Mouse (Mus musculus): ENCODE data around the gene Mif4gd. TPM values are rescaled to one million over a fixed set of nuclear protein-coding genes. Genes with fewer than 3 reads are reported as not detected.
"Not testable (repeated sequence)": the region's sequence is repeated elsewhere in the genome, so short reads cannot be mapped to it uniquely, and the experiment has no call there.

The Mif4gd gene
- polyA plus RNA-seq, 1 experiment from 2014 or later: 78.6 TPM

- Histone ChIP-seq H3K9ac (replicated peaks; ENCODE audit: low read depth) (no peak overlapping the region), H3K36me3 (ENCODE audit: insufficient read depth, low read length) (no peaks in the 10 kb centered on the region; the same call in none of the 2 replicates), H3K4me2 (replicated peaks; ENCODE audit: low read depth, low read length) (no peak overlapping the region), H3K4me1 (ENCODE audit: insufficient read depth, low read depth, low read length) (no peaks in the 10 kb centered on the region), H3K27ac (ENCODE audit: low read length) (no peak overlapping the region), H3K4me3 (ENCODE audit: low read depth, low read length) (no peak overlapping the region), H3K27me3 (replicated peaks; ENCODE audit: insufficient read depth, low read length) (no peaks in the 10 kb centered on the region), H3K9me3 (ENCODE audit: low read length) (no peaks in the 10 kb centered on the region)
- DNase-seq (ENCODE audit: low spot score) (no peak), ATAC-seq (no peak)
- TF ChIP-seq CTCF (IDR thresholded peaks at IDR 0.05): no peak
- TF ChIP-seq EP300 (IDR thresholded peaks at IDR 0.05): no peak
- 52% methylated on average over 10 of the region's 10 CpGs for WGBS
These were observed 36.9 kb upstream of the Mif4gd start for GRCm38 (mm10) chr11:115649706-115650105.

DNA sequence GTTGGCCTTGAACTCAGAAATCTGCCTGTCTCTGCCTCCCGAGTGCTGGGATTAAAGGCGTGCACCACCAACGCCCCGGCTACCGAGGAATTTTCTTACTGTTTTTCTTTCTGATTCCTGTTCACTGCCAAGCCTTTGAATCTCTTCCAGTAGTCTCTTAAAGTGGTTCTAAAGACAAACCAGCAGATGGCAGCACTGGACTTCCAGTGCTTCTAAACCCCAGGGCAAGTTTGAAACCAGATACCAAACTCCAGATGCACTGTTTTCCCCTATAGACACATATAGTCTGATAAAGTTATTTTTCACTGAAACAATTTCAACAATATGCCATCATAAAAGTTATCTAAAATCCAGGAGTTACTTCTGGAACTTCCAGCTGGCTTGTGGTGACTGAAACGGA lies 34.7 kb upstream of the Mif4gd start:
- Histone ChIP-seq H3K4me2 (replicated peaks; ENCODE audit: low read depth, low read length) (no peak overlapping the region), H3K4me1 (ENCODE audit: insufficient read depth, low read depth, low read length) (no peaks in the 10 kb centered on the region), H3K27ac (ENCODE audit: low read length) (no peak overlapping the region), H3K36me3 (ENCODE audit: insufficient read depth, low read length) (no peaks in the 10 kb centered on the region; the same call in 1 of the 2 replicates), H3K27me3 (replicated peaks; ENCODE audit: insufficient read depth, low read length) (no peaks in the 10 kb centered on the region), H3K9ac (replicated peaks; ENCODE audit: low read depth) (no peak overlapping the region), H3K4me3 (ENCODE audit: low read depth, low read length) (no peak overlapping the region), H3K9me3 (ENCODE audit: low read length) (no peaks in the 10 kb centered on the region)
- ATAC-seq (no peak), DNase-seq (ENCODE audit: low spot score) (peak; percentile 91)
- 39% methylated on average over 6 of the region's 6 CpGs for WGBS
- TF ChIP-seq CTCF (IDR thresholded peaks at IDR 0.05): peak; percentile 83
- no peak for TF ChIP-seq EP300 (IDR thresholded peaks at IDR 0.05)

DNA sequence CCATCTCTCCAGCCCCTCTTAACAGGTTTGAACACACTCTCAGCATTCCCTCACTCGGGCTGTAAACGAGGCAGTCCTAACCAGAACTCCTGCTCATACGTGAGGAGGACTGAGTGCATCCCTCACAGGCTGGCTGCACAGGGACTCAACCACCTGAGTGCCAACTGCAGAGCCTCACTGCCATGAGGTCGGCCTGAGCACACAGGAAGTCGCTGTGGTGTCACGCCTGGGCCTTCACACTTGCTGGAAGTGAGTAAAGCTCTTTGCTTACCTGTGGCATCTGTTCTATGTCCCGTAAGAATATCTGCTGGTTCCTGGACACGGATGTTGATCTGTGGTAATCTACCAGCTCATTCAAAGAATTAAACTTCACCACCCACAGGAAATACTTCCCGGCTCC lies 33.7 kb upstream of the Mif4gd start:
- H3K9me3 ChIP-seq (ENCODE audit: low read length): no peaks in the 10 kb centered on the region
- no peak overlapping the region for H3K4me2 ChIP-seq (replicated peaks; ENCODE audit: low read depth, low read length)
- no peak overlapping the region for H3K4me3 ChIP-seq (ENCODE audit: low read depth, low read length)
- no peak overlapping the region for H3K9ac ChIP-seq (replicated peaks; ENCODE audit: low read depth)
- ATAC-seq: no peak
- no peak overlapping the region for H3K27ac ChIP-seq (ENCODE audit: low read length)
- no peak for DNase-seq (ENCODE audit: low spot score)
- 87% methylated on average over 9 of the region's 9 CpGs for WGBS
- H3K36me3 ChIP-seq (ENCODE audit: insufficient read depth, low read length): no peaks in the 10 kb centered on the region; the same call in 1 of the 2 replicates
- H3K4me1 ChIP-seq (ENCODE audit: insufficient read depth, low read depth, low read length): no peaks in the 10 kb centered on the region
- H3K27me3 ChIP-seq (replicated peaks; ENCODE audit: insufficient read depth, low read length): no peaks in the 10 kb centered on the region
- TF ChIP-seq CTCF (IDR thresholded peaks at IDR 0.05) (no peak), EP300 (IDR thresholded peaks at IDR 0.05) (no peak)

GRCm38 (mm10) chr11:115645498-115645897 lies 32.7 kb upstream of the Mif4gd start:
- not testable (repeated sequence) for H3K4me3 ChIP-seq (ENCODE audit: low read depth, low read length); H3K9me3 ChIP-seq (ENCODE audit: low read length); DNase-seq (ENCODE audit: low spot score); H3K27me3 ChIP-seq (replicated peaks; ENCODE audit: insufficient read depth, low read length); H3K9ac ChIP-seq (replicated peaks; ENCODE audit: low read depth); H3K36me3 ChIP-seq (ENCODE audit: insufficient read depth, low read length); H3K4me2 ChIP-seq (replicated peaks; ENCODE audit: low read depth, low read length); H3K27ac ChIP-seq (ENCODE audit: low read length); H3K4me1 ChIP-seq (ENCODE audit: insufficient read depth, low read depth, low read length)
- WGBS: 65% methylated on average over 14 of the region's 14 CpGs
- ATAC-seq: 0 out of 2 replicates have a peak, but pooled peaks have one; percentile 34

- no peaks in the 10 kb centered on the region for H3K9me3 ChIP-seq (ENCODE audit: low read length)
- H3K27ac ChIP-seq (ENCODE audit: low read length): no peak overlapping the region
- no peak for TF ChIP-seq CTCF (IDR thresholded peaks at IDR 0.05)
- TF ChIP-seq EP300 (IDR thresholded peaks at IDR 0.05): no peak
- no peak overlapping the region for H3K9ac ChIP-seq (replicated peaks; ENCODE audit: low read depth)
- H3K4me1 ChIP-seq (ENCODE audit: insufficient read depth, low read depth, low read length): no peaks in the 10 kb centered on the region
- WGBS: 90% methylated on average over 13 of the region's 13 CpGs
- no peaks in the 10 kb centered on the region; the same call in 1 of the 2 replicates for H3K36me3 ChIP-seq (ENCODE audit: insufficient read depth, low read length)
- H3K4me2 ChIP-seq (replicated peaks; ENCODE audit: low read depth, low read length): no peak overlapping the region
- DNase-seq (ENCODE audit: low spot score): no peak
- no peak for ATAC-seq
- no peak overlapping the region for H3K4me3 ChIP-seq (ENCODE audit: low read depth, low read length)
- H3K27me3 ChIP-seq (replicated peaks; ENCODE audit: insufficient read depth, low read length): no peaks in the 10 kb centered on the region
These were observed 31.5 kb upstream of the Mif4gd start for GRCm38 (mm10) chr11:115644308-115644707.

DNA sequence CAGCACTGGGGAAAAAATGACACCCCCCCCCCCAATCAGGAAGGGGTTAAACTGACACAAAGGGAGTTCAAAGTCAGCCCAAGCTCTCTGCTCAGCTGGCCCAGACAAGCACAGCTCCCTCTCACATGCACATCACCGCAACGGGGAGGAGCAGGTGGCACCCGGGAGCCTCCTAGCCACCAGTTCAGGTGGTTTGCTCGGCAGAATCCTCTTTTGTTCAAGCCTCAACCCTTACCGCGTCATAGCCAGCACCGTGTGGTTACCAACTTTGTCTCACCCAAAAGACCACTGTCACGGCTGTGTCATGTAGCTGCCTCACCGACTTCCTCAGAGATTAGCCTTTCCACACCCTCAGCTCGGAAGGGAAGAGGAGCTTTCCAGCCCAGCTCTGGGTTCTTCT lies 30.5 kb upstream of the Mif4gd start:
- no peak for ATAC-seq

DNA sequence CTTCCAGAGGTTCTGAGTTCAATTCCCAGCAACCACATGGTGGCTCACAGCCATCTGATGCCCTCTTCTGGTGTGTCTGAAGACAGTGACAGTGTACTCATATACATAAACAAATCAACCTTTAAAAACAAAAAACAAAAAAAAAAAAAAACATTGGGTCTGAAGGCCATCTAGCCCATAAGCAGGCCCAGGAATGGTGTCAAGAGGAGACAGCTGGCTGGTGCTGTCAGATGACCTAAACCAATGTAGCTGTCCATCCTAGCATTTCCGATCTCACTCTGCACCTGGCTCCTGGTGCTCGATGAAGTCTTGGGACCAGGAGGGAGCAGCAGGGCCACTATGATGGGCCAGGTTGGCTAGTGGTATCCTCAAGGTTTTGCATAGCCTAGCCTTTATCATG lies 29.9 kb upstream of the Mif4gd start:
- TF ChIP-seq CTCF (IDR thresholded peaks at IDR 0.05) (no peak), EP300 (IDR thresholded peaks at IDR 0.05) (no peak)
- no peaks in the 10 kb centered on the region for H3K27me3 ChIP-seq (replicated peaks; ENCODE audit: insufficient read depth, low read length)
- no peaks in the 10 kb centered on the region for H3K4me1 ChIP-seq (ENCODE audit: insufficient read depth, low read depth, low read length)
- DNase-seq (ENCODE audit: low spot score): no peak
- H3K27ac ChIP-seq (ENCODE audit: low read length): no peak overlapping the region
- no peak overlapping the region for H3K4me3 ChIP-seq (ENCODE audit: low read depth, low read length)
- H3K9me3 ChIP-seq (ENCODE audit: low read length): no peaks in the 10 kb centered on the region
- no peak overlapping the region for H3K9ac ChIP-seq (replicated peaks; ENCODE audit: low read depth)
- no peak overlapping the region for H3K4me2 ChIP-seq (replicated peaks; ENCODE audit: low read depth, low read length)
- WGBS: 88% methylated on average over 2 of the region's 2 CpGs
- H3K36me3 ChIP-seq (ENCODE audit: insufficient read depth, low read length): no peaks in the 10 kb centered on the region; the same call in 1 of the 2 replicates
- ATAC-seq: no peak

More for the DNA sequence above, 30.5 kb upstream of the Mif4gd start:
- Histone ChIP-seq H3K27ac (ENCODE audit: low read length) (no peak overlapping the region), H3K9me3 (ENCODE audit: low read length) (no peaks in the 10 kb centered on the region), H3K27me3 (replicated peaks; ENCODE audit: insufficient read depth, low read length) (no peaks in the 10 kb centered on the region), H3K9ac (replicated peaks; ENCODE audit: low read depth) (no peak overlapping the region), H3K4me1 (ENCODE audit: insufficient read depth, low read depth, low read length) (no peaks in the 10 kb centered on the region), H3K36me3 (ENCODE audit: insufficient read depth, low read length) (no peaks in the 10 kb centered on the region; the same call in 1 of the 2 replicates), H3K4me3 (ENCODE audit: low read depth, low read length) (no peak overlapping the region), H3K4me2 (replicated peaks; ENCODE audit: low read depth, low read length) (no peak overlapping the region)
- TF ChIP-seq EP300 (IDR thresholded peaks at IDR 0.05) (no peak), CTCF (IDR thresholded peaks at IDR 0.05) (no peak)
- WGBS: 66% methylated on average over 10 of the region's 10 CpGs
- no peak for DNase-seq (ENCODE audit: low spot score)
